Mouse (Mus musculus) brain, embryonic 18.5 days (tissue): Measurements from ENCODE around the gene Gm7324.
"Not testable (repeated sequence)": the region's sequence is repeated elsewhere in the genome, so short reads cannot be mapped to it uniquely, and the experiment has no call there.

ENCODE experiments used
- DNase-seq: peaks from one replicate; pipeline ENCODE4 v3.0.0-alpha.2; 2012; ENCODE audit warnings: low read depth, low spot score

Gm7324 gene

DNA sequence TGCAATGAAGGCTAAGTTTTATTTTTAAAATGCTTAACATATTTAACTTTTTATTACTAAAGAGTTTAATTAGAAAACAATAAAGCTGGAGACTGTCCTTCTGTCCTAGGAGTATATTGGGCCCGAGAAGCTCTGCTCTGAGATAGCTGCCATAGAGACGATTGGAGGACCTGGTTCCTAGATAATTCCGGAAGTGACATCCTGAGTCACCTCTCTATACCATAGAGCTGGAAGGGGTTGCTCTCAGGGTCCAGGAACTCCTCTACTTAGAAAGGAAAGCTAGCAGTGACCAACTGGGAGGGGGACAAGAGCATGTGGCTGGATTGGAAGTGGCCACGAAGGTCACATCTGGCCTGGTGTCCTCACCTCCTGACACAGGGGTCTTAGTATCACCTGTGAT lies at the start of gene Gm7324:
Gene Gm7324, plus strand, starts transcription at position 208 of the 400 bp plus-strand sequence.
- not testable (repeated sequence) for DNase-seq

- not testable (repeated sequence) for DNase-seq
These were observed 20.5 kb upstream of the Gm7324 start, which contains the start of gene Gm8165 for GRCm38 (mm10) chr14:43677099-43677498. Gm8165 (minus strand) TSS chr14:43677199.

GRCm38 (mm10) chr14:43727385-43727784 lies 29.8 kb downstream of the Gm7324 start, which contains the start of gene Gm16506:
Gm16506 (minus strand) TSS chr14:43727485.
- DNase-seq: not testable (repeated sequence)

- not testable (repeated sequence) for DNase-seq
These were observed 49.9 kb downstream of the Gm7324 start, which contains the start of gene Gm6526 for GRCm38 (mm10) chr14:43747566-43747965. Gm6526 (plus strand) TSS chr14:43747866.
